In the genomic region with DNA sequence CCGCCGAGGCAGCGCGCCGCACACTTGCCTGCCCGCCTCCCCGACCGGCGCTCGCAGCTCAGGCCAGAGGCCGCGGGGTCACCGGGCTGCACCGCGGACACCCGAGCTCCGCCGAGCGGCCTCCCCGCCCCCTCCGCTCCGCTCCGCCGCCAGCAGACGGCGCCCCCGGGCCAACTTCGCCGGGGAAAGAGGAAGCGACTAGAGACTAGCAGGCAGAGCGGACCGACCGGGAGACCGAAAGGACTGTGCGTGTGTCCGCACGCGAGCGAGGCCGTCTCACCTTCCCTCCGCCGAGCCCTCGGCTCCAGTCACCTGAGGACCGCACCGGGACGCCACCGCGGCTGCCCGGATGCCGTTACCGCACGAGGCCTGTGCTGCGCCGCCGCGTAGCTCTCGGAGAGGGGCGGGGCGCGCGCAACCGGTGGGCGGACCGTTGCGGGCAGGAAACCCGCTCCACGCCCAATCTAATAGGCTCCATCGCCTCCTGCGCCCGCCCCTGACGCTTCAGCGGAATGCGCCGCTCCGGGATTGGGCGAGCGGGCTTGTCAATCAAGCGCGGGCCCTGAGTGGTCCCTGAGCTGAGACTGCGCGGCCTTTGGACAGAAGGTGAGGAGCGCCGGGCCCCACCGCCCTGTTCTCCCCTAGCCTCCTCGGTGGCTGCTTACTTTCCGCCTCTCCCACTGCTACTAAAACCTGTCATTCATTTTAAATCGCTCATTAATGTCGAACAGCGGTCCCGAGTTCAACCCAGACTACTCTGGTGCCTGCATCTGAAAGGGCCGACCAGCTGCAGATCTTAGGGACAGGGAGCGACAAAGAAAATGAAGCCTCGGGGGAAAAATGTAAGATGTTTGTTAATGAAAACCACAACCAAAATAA, we compare ENCODE assay signal across 8 mouse cellular contexts. TPM values are rescaled to one million over a fixed set of nuclear protein-coding genes. Genes with fewer than 3 reads are reported as not detected.
A peak's percentile ranks its signal among the peaks of the same experiment; 100 is the strongest.
DNase-seq lines count a peak whose midpoint lies in the region; ATAC-seq and TF ChIP-seq lines count a peak whose summit lies in the region.

Gene Nck1, minus strand, starts transcription at position 420 of the 879 bp plus-strand sequence.

- peak; percentile 91 for TF ChIP-seq POLR2A in CH12.LX (IDR thresholded peaks at IDR 0.05; ENCODE audit: low read depth, low read length)

- peak within 1 kb of the TSS; percentile 83 to 96 (median 83) for H3K4me3 ChIP-seq in CH12.LX (replicated peaks in 1 of 3; ENCODE audit: low read depth in 2 of 3, low read length in 2 of 3, poor library complexity in 1 of 3)
- peak within 1 kb of the TSS; percentile 95 for H3K4me3 ChIP-seq in forebrain, embryonic 11.5 days (ENCODE audit: low read depth, low read length)
- H3K4me3 ChIP-seq in heart, embryonic 16.5 days (ENCODE audit: low read length), result peak within 1 kb of the TSS; percentile 88
- H3K4me3 ChIP-seq in liver, embryonic 15.5 days (replicated peaks), result peak within 1 kb of the TSS; percentile 84
- peak within 1 kb of the TSS; percentile 86 for H3K4me3 ChIP-seq in neural tube, embryonic 12.5 days

- peak within 1 kb of the TSS; percentile 65 for H3K4me2 ChIP-seq in CH12.LX (ENCODE audit: insufficient read depth, low read depth, poor library complexity, severe bottlenecking)
- H3K4me2 ChIP-seq in forebrain, embryonic 11.5 days (ENCODE audit: low read depth, low read length, severe bottlenecking), result peak within 1 kb of the TSS; percentile 54
- peak within 1 kb of the TSS; percentile 87 for H3K4me2 ChIP-seq in heart, embryonic 16.5 days (ENCODE audit: low read depth, low read length)
- H3K4me2 ChIP-seq in liver, embryonic 15.5 days, result peak within 1 kb of the TSS; percentile 89
- peak within 1 kb of the TSS; percentile 75 for H3K4me2 ChIP-seq in neural tube, embryonic 12.5 days (replicated peaks)

- peaks cover 8% of the 10 kb centered on the region for H3K9me3 ChIP-seq in CH12.LX (replicated peaks; ENCODE audit: low read length)
- peaks cover 2% of the 10 kb centered on the region; the same call in 1 of the 2 replicates for H3K9me3 ChIP-seq in forebrain, embryonic 11.5 days (ENCODE audit: control insufficient read depth, low read length)
- peaks cover 9% of the 10 kb centered on the region for H3K9me3 ChIP-seq in heart, embryonic 16.5 days (replicated peaks; ENCODE audit: control insufficient read depth, low read length)
- H3K9me3 ChIP-seq in liver, embryonic 15.5 days (replicated peaks), result 0 out of 2 replicates have a peak, but pooled peaks cover 5% of the 10 kb centered on the region
- H3K9me3 ChIP-seq in neural tube, embryonic 12.5 days, result peaks cover 10% of the 10 kb centered on the region; the same call in 1 of the 2 replicates

- DNase-seq in CH12.LX (ENCODE audit: extremely low read depth), result peak; percentile 96
- peak; percentile 96 for DNase-seq in c-Kit-positive CD71-positive TER-119-negative erythroid progenitor cells, embryonic 14.5 days (ENCODE audit: low read depth)
- DNase-seq in forebrain, embryonic 11.5 days (ENCODE audit: low spot score), result peak; percentile 99
- DNase-seq in kidney, postnatal 36 days, result peak; percentile 99 to 100
- DNase-seq in telencephalon, adult 2 months (ENCODE audit: low read depth, low spot score), result peak; percentile 95

- peaks cover 0 to 5% of the 10 kb centered on the region in 2 experiments for H3K36me3 ChIP-seq in CH12.LX (replicated peaks in 1 of 2; ENCODE audit: control insufficient read depth in 1 of 2, insufficient read depth in 1 of 2, low read length in 1 of 2)
- H3K36me3 ChIP-seq in forebrain, embryonic 11.5 days (ENCODE audit: control insufficient read depth, insufficient read depth, low read length), result 0 out of 2 replicates have a peak, but pooled peaks cover 3% of the 10 kb centered on the region
- H3K36me3 ChIP-seq in heart, embryonic 16.5 days (ENCODE audit: control insufficient read depth, insufficient read depth), result peaks cover 14% of the 10 kb centered on the region
- H3K36me3 ChIP-seq in liver, embryonic 15.5 days (replicated peaks), result peaks cover 8% of the 10 kb centered on the region
- peaks cover 10% of the 10 kb centered on the region; the same call in 1 of the 2 replicates for H3K36me3 ChIP-seq in neural tube, embryonic 12.5 days

- peaks cover 39% of the 10 kb centered on the region for H3K79me2 ChIP-seq in CH12.LX (replicated peaks; ENCODE audit: control insufficient read depth, extremely low read depth, insufficient read depth, poor library complexity, severe bottlenecking)

- in situ Hi-C loops in CH12.LX (cut with MboI; ENCODE audit: low pct_ligation_motif_present, low pct_unique_long_range_greater_than_20kb, low sequenced_read_pairs), result no loop called here

- H3K9ac ChIP-seq in CH12.LX (ENCODE audit: insufficient read depth, low read depth), result peak within 1 kb of the TSS; percentile 76
- peak within 1 kb of the TSS; percentile 88 for H3K9ac ChIP-seq in forebrain, embryonic 11.5 days (ENCODE audit: low read length)
- peak within 1 kb of the TSS; percentile 96 for H3K9ac ChIP-seq in heart, embryonic 16.5 days (ENCODE audit: low read length)
- H3K9ac ChIP-seq in liver, embryonic 15.5 days, result peak within 1 kb of the TSS; percentile 94
- H3K9ac ChIP-seq in neural tube, embryonic 12.5 days, result peak within 1 kb of the TSS; percentile 82

- peak; percentile 100 for ATAC-seq in forebrain, embryonic 11.5 days (replicated peaks; ENCODE audit: low FRiP score)
- peak; percentile 99 for ATAC-seq in heart, embryonic 16.5 days (replicated peaks; ENCODE audit: extremely low read depth, insufficient read depth, low FRiP score)
- peak; percentile 99 for ATAC-seq in liver, embryonic 15.5 days (ENCODE audit: insufficient read depth)
- ATAC-seq in neural tube, embryonic 12.5 days (ENCODE audit: low FRiP score, low read depth), result peak; percentile 100

- peak; percentile 8 for TF ChIP-seq RAD21 in CH12.LX (IDR thresholded peaks at IDR 0.05; ENCODE audit: low read depth, low read length)

- H3K27ac ChIP-seq in CH12.LX (ENCODE audit: insufficient read depth, low read depth), result peak within 1 kb of the TSS; percentile 83
- peak within 1 kb of the TSS; percentile 85 for H3K27ac ChIP-seq in forebrain, embryonic 11.5 days (ENCODE audit: low read depth, low read length)
- peak within 1 kb of the TSS; percentile 94 for H3K27ac ChIP-seq in heart, embryonic 16.5 days (ENCODE audit: low read length)
- H3K27ac ChIP-seq in liver, embryonic 15.5 days (replicated peaks), result peak within 1 kb of the TSS; percentile 89
- peak within 1 kb of the TSS; percentile 77 for H3K27ac ChIP-seq in neural tube, embryonic 12.5 days

- H3K27me3 ChIP-seq in CH12.LX (replicated peaks), result no peaks in the 10 kb centered on the region
- no peaks in the 10 kb centered on the region for H3K27me3 ChIP-seq in forebrain, embryonic 11.5 days (ENCODE audit: control insufficient read depth, insufficient read depth, low read length)
- H3K27me3 ChIP-seq in heart, embryonic 16.5 days (ENCODE audit: control insufficient read depth, insufficient read depth, low read length), result no peaks in the 10 kb centered on the region
- no peaks in the 10 kb centered on the region for H3K27me3 ChIP-seq in liver, embryonic 15.5 days
- no peaks in the 10 kb centered on the region for H3K27me3 ChIP-seq in neural tube, embryonic 12.5 days (replicated peaks)

- under 1% methylated on average over 87 of the region's 93 CpGs for WGBS in forebrain, embryonic 11.5 days
- under 1% methylated on average over 92 of the region's 93 CpGs for WGBS in heart, embryonic 16.5 days
- WGBS in liver, embryonic 15.5 days (ENCODE audit: insufficient replicate concordance), result under 1% methylated on average over 93 of the region's 93 CpGs
- under 1% methylated on average over 92 of the region's 93 CpGs for WGBS in neural tube, embryonic 12.5 days

- dilution Hi-C loops in CH12.LX (cut with MboI; ENCODE audit: extremely low pct_ligation_motif_present, extremely low pct_unique_long_range_greater_than_20kb, low sequenced_read_pairs), result no loop called here

- no peak for TF ChIP-seq EP300 in CH12.LX (IDR thresholded peaks at IDR 0.05; ENCODE audit: low read length)

- peak in 1 of 2 experiments; percentile 76; a peak in 2 of 4 replicates for TF ChIP-seq CTCF in CH12.LX (conservative IDR thresholded peaks at IDR 0.05 in 1 of 2, IDR thresholded peaks at IDR 0.05 in 1 of 2; ENCODE audit: low read depth in 2 of 2, low read length in 2 of 2)

- H3K4me1 ChIP-seq in CH12.LX (ENCODE audit: control insufficient read depth in 1 of 2, insufficient read depth in 2 of 2), result peaks cover 0 to 21% of the 10 kb centered on the region in 2 experiments; a peak in 1 of 4 replicates
- no peaks in the 10 kb centered on the region; the same call in 1 of the 2 replicates for H3K4me1 ChIP-seq in forebrain, embryonic 11.5 days (replicated peaks; ENCODE audit: control insufficient read depth, insufficient read depth, low read length)
- peaks cover 16% of the 10 kb centered on the region for H3K4me1 ChIP-seq in heart, embryonic 16.5 days (ENCODE audit: control insufficient read depth, insufficient read depth, low read length)
- peaks cover 31% of the 10 kb centered on the region for H3K4me1 ChIP-seq in liver, embryonic 15.5 days (replicated peaks)
- H3K4me1 ChIP-seq in neural tube, embryonic 12.5 days, result peaks cover 19% of the 10 kb centered on the region

TF ChIP-seq in CH12.LX, 34 proteins besides CTCF, POLR2A, EP300 and RAD21 (continues in another document):
- TF ChIP-seq ETS1 (conservative IDR thresholded peaks at IDR 0.05; ENCODE audit: low read depth, low read length) (no peak), IRF4 (IDR thresholded peaks at IDR 0.05; ENCODE audit: low read depth, low read length) (peak; percentile 42; the same call in 1 of the 2 replicates), ZKSCAN1 (IDR thresholded peaks at IDR 0.05; ENCODE audit: borderline replicate concordance, low read depth, low read length) (no peak), CHD1 (IDR thresholded peaks at IDR 0.05; ENCODE audit: low read depth, low read length) (no peak; the same call in 1 of the 2 replicates), JUN (IDR thresholded peaks at IDR 0.05; ENCODE audit: insufficient read depth, low read depth, low read length) (no peak), NRF1 (IDR thresholded peaks at IDR 0.05; ENCODE audit: low read depth, low read length) (peak; percentile 81), E2F4 (IDR thresholded peaks at IDR 0.05; ENCODE audit: insufficient replicate concordance, low read depth, low read length) (no peak), POLR2AphosphoS2 (IDR thresholded peaks at IDR 0.05; ENCODE audit: low read depth, low read length) (peak; percentile 79), ZC3H11A (IDR thresholded peaks at IDR 0.05; ENCODE audit: low read depth, low read length) (no peak), CHD2 (IDR thresholded peaks at IDR 0.05; ENCODE audit: low read length) (no peak; the same call in 1 of the 2 replicates)

RNA-seq across cellular contexts. Expression of gene Nck1, which starts in this region (rescaled TPM):
- 16.7 and 17.5 TPM in 2 replicates for total RNA-seq in CH12.LX (2012; rRNA removed)
- 25.1 and 25.2 TPM in 2 replicates for total RNA-seq in CH12.LX (2014; rRNA removed)
- 27.4 and 31.9 TPM in 2 replicates for polyA plus RNA-seq in CH12.LX (2012; ENCODE audit: insufficient read length, low read depth)
- polyA plus RNA-seq in forebrain, embryonic 11.5 days (2014; fragmentation: Nextera tagmentation; extraction: Ambion mirVana), result 64.2 and 74.7 TPM in 2 replicates
- polyA plus RNA-seq in heart, embryonic 16.5 days (2015; fragmentation: Nextera tagmentation; extraction: Ambion mirVana), result 57.5 and 66.3 TPM in 2 replicates
- 20.6 and 23.3 TPM in 2 replicates for polyA plus RNA-seq in liver, embryonic 15.5 days (2015; fragmentation: Nextera tagmentation; extraction: Ambion mirVana)
- 68.8 and 69.1 TPM in 2 replicates for polyA plus RNA-seq in neural tube, embryonic 12.5 days (2016; fragmentation: Nextera tagmentation; extraction: Ambion mirVana)

Comparison
In these comparisons a context has a peak if more than half of its experiments do, and no peak if none do; other contexts are left out.
1. Peak in every context shown above with its lines: DNase-seq, ATAC-seq, H3K4me3 ChIP-seq and H3K27ac ChIP-seq.